Mouse (Mus musculus) heart, embryonic 16.5 days (tissue): ENCODE data around the gene Carns1. TPM values are rescaled to one million over a fixed set of nuclear protein-coding genes. Genes with fewer than 3 reads are reported as not detected.

Experiments
- ATAC-seq: fragments of 200-750 bp; cut with Nextera tagmentation; replicated peaks from 2 replicates; pipeline ENCODE4 v1.8.0; 2017; ENCODE audit warnings: moderate number of reproducible peaks; ENCODE audit not compliant: insufficient read depth, low FRiP score; ENCODE audit errors: extremely low read depth
- H3K27ac ChIP-seq: fragments of 300-500 bp; sonication (generic); 2 replicates; pipeline ENCODE4 v1.5.1; 2014; ENCODE audit warnings: mild to moderate bottlenecking, low read length, control low read depth, moderate library complexity
- H3K27me3 ChIP-seq: fragments of 300-500 bp; sonication (generic); 2 replicates; pipeline ENCODE4 v1.6.1; 2014; ENCODE audit warnings: low read length, mixed read lengths; ENCODE audit not compliant: control insufficient read depth, insufficient read depth
- H3K36me3 ChIP-seq: fragments of 300-500 bp; sonication (generic); 2 replicates; pipeline ENCODE4 v1.6.1; 2014; ENCODE audit not compliant: control insufficient read depth, insufficient read depth
- H3K4me1 ChIP-seq: fragments of 300-500 bp; sonication (generic); 2 replicates; pipeline ENCODE4 v1.6.1; 2014; ENCODE audit warnings: low read length, mixed read lengths; ENCODE audit not compliant: control insufficient read depth, insufficient read depth
- H3K4me2 ChIP-seq: fragments of 300-500 bp; sonication (generic); 2 replicates; pipeline ENCODE4 v1.6.1; 2014; ENCODE audit warnings: low read depth, mild to moderate bottlenecking, control low read depth, low read length
- H3K4me3 ChIP-seq: fragments of 300-500 bp; sonication (generic); 2 replicates; pipeline ENCODE4 v1.5.1; 2014; ENCODE audit warnings: mild to moderate bottlenecking, control low read depth, low read length
- H3K9ac ChIP-seq: fragments of 300-500 bp; sonication (generic); 2 replicates; pipeline ENCODE4 v1.6.1; 2014; ENCODE audit warnings: low read length, control low read depth
- H3K9me3 ChIP-seq: fragments of 300-500 bp; sonication (generic); replicated peaks from 2 replicates; pipeline ENCODE4 v1.6.1; 2016; ENCODE audit warnings: low read length; ENCODE audit not compliant: control insufficient read depth
- WGBS: fragments of 180-500 bp; shearing (Covaris S2); extraction: QIAGEN DNeasy Blood & Tissue Kit; methylation state at CpG from one replicate; pipeline ENCODE4 v1.1.7; 2014; 5-methylcytosine and 5-hydroxymethylcytosine counted together
- polyA plus RNA-seq: library from polyadenylated mRNA; unstranded; fragments of >200 nt; fragmentation: Nextera tagmentation; extraction: Ambion mirVana; gene quantifications from 2 replicates; pipeline ENCODE4 v1.2.1, GENCODE M21; 2015

The Carns1 gene
- polyA plus RNA-seq, 1 experiment from 2014 or later, result 15.9 TPM

DNA sequence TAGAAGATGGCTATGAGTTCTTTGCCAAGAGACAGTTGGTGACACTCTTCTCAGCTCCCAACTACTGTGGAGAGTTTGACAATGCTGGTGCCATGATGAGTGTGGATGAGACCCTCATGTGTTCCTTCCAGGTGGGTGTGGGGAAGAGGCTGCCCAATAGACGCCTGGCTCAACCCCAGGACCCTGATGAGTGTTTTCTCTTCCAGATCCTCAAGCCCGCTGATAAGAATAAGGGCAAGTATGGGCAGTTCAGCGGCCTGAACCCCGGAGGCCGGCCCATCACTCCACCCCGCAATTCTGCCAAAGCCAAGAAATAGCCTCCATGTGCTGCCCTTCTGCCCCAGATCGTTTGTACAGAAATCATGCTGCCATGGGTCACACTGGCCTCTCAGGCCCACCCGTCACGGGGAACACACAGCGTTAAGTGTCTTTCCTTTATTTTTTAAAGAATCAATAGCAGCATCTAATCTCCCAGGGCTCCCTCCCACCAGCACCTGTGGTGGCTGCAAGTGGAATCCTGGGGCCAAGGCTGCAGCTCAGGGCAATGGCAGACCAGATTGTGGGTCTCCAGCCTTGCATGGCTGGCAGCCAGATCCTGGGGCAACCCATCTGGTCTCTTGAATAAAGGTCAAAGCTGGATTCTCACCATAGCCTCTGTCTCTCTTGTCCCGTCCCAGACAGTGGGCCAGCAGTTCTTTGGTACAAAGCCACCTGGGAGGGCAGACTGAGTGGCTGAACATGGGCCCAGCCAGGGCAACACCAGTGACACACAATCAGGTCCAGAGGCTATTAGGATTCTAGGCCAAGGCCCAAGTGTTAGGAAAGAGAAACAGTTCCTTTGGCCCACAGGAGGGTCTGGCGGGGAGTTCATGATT, 19.7 kb upstream of the Carns1 start:
- no peak overlapping the region for H3K4me2 ChIP-seq
- peaks cover 38% of the 10 kb centered on the region for H3K36me3 ChIP-seq
- no peak overlapping the region for H3K27ac ChIP-seq
- no peaks in the 10 kb centered on the region for H3K27me3 ChIP-seq
- H3K9ac ChIP-seq, result no peak overlapping the region
- 73% methylated on average over 12 of the region's 12 CpGs for WGBS
- H3K4me3 ChIP-seq, result no peak overlapping the region
- H3K4me1 ChIP-seq, result peaks cover 28% of the 10 kb centered on the region
- no peaks in the 10 kb centered on the region for H3K9me3 ChIP-seq
- no peak for ATAC-seq

DNA sequence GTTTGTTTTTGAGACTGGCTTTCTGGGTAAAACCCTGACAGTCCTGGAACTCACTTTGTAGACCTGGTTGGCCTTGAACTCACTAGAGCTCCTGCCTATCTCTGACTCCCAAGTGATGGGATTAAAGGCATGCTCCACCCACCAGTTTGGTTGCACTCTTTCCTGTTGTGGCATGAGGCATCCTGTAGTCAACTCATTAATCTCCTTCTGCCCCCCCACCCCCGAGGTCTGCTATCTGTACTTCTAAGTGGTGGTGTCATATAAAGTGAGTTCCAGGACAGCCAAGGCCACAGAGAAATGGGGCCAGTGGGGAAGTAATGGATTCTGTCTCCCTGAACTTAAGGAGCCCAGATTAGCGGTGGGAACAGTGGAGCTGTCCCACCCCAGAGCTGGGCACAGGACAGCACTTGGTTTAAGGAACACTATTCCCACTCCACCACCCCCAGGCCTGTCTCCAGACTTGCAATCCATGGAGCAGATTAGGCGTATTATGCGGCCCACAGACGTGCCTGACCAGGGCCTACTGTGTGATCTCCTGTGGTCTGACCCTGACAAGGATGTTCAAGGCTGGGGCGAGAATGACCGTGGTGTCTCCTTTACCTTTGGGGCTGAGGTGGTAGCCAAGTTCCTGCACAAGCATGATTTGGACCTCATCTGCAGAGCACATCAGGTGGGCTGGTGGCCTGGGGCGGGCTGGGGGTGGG, 18.9 kb upstream of the Carns1 start:
- ATAC-seq, result no peak
- no peak overlapping the region for H3K9ac ChIP-seq
- no peak overlapping the region for H3K4me2 ChIP-seq
- H3K27ac ChIP-seq, result no peak overlapping the region
- H3K9me3 ChIP-seq, result no peaks in the 10 kb centered on the region
- H3K27me3 ChIP-seq, result no peaks in the 10 kb centered on the region
- H3K4me3 ChIP-seq, result no peak overlapping the region
- peaks cover 27% of the 10 kb centered on the region for H3K4me1 ChIP-seq
- WGBS, result 76% methylated on average over 8 of the region's 8 CpGs
- H3K36me3 ChIP-seq, result peaks cover 34% of the 10 kb centered on the region

DNA sequence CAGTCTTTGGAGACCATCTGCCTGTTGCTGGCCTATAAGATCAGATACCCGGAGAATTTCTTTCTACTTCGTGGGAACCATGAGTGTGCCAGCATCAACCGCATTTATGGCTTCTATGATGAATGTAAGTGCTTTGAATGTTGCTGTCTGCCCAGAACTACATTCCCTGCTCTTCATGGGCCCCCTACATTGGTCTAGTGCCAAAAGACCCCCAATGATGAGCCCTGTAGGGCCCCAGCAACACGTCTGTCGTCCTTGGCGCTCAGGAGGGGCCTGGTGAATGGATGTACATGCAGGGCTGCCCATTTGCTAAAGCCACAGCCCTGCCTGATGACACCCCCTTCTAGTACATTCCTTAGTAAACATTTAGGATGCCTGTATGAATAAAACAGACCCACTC, 17.9 kb upstream of the Carns1 start:
- ATAC-seq, result no peak
- no peaks in the 10 kb centered on the region for H3K9me3 ChIP-seq
- WGBS, result 48% methylated on average over 6 of the region's 6 CpGs
- peak overlapping the region; percentile 96 for H3K27ac ChIP-seq
- H3K4me3 ChIP-seq, result peak overlapping the region; percentile 95
- peak overlapping the region; percentile 98 for H3K4me2 ChIP-seq
- H3K4me1 ChIP-seq, result peaks cover 27% of the 10 kb centered on the region
- H3K36me3 ChIP-seq, result peaks cover 34% of the 10 kb centered on the region
- H3K9ac ChIP-seq, result peak overlapping the region; percentile 99
- no peaks in the 10 kb centered on the region for H3K27me3 ChIP-seq

DNA sequence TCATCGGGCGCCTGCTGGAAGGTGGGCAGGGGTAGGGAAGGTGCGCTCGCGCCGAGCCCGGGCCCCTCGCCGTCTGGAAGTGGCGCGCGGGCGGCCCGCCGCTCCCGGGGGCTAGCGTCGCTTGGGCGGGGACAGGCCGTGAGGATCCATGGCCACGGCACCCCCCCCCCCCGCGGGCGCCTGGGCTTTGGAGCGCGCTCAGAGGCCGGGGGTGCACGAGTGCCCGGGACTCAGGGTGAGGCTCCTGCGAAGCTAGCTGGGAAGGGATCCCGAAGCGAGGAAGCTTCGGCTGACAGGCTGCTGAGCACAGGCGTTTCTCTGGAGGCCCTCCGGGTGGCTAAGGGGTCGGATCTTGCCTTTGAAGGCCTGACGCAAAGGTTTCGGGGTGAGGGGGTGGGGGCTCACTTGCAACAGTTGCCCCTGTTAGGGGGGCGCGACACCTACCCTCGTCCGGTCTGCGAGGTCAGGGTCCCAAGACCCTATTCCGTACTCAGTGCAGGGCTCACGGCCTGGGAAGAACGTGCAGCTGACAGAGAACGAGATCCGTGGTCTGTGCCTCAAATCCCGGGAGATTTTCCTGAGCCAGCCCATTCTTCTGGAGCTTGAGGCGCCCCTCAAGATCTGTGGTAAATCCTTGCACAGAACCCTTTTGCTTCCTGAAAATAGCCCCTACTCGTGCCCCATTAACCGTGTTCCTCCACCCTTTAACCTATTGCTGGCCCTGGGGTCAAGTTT, 17.1 kb upstream of the Carns1 start:
- under 1% methylated on average over 52 of the region's 52 CpGs for WGBS
- Histone ChIP-seq H3K9me3 (no peaks in the 10 kb centered on the region), H3K36me3 (peaks cover 32% of the 10 kb centered on the region), H3K4me1 (peaks cover 32% of the 10 kb centered on the region), H3K9ac (peak overlapping the region; percentile 99), H3K27ac (peak overlapping the region; percentile 96), H3K4me3 (peak overlapping the region; percentile 95), H3K27me3 (no peaks in the 10 kb centered on the region), H3K4me2 (peak overlapping the region; percentile 98)
- peak; percentile 30 for ATAC-seq

DNA sequence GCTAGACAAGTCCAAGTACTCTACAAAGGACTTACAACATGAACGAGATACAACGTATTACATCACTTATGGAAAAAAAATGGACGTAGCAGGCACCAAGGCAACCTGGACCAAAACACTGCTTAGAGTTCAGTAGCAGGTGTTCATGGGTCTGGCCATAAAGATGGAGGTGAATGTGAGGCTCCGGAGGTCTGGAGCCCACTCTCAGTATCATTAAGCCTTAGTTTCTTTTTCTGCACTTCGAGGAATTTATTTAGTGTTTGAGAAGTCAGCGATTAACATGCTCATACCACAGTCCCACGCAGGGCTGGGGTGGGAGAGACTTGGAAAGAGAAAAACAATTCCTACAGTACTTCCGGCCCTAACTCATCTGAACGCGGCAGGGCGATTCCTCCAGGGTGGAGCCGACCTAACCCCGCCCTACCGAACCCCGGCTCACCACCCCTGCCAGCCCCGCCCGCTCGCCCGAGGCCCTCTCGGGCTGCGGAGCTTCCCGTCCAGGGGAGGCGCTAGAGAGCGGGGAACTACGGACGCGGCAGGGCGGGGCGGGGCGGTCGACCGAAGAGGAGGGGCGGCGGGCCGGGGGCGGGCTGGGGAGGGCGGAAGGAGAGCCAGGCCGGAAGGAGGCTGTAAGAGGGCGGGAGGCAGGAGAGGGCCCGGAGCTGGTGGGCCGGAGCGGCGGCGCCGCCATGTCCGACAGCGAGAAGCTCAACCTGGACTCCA, 16.4 kb upstream of the Carns1 start, which contains the start of gene Ppp1ca:
Ppp1ca (plus strand) TSS at position 538 of the 723 bp plus-strand sequence.
- peak within 1 kb of the TSS; percentile 99 for H3K9ac ChIP-seq
- peak within 1 kb of the TSS; percentile 96 for H3K27ac ChIP-seq
- H3K4me1 ChIP-seq, result peaks cover 39% of the 10 kb centered on the region
- H3K9me3 ChIP-seq, result no peaks in the 10 kb centered on the region
- no peaks in the 10 kb centered on the region for H3K27me3 ChIP-seq
- H3K4me3 ChIP-seq, result peak within 1 kb of the TSS; percentile 95
- H3K36me3 ChIP-seq, result peaks cover 30% of the 10 kb centered on the region
- peak; percentile 92 for ATAC-seq
- 5% methylated on average over 42 of the region's 47 CpGs for WGBS
- H3K4me2 ChIP-seq, result peak within 1 kb of the TSS; percentile 98

DNA sequence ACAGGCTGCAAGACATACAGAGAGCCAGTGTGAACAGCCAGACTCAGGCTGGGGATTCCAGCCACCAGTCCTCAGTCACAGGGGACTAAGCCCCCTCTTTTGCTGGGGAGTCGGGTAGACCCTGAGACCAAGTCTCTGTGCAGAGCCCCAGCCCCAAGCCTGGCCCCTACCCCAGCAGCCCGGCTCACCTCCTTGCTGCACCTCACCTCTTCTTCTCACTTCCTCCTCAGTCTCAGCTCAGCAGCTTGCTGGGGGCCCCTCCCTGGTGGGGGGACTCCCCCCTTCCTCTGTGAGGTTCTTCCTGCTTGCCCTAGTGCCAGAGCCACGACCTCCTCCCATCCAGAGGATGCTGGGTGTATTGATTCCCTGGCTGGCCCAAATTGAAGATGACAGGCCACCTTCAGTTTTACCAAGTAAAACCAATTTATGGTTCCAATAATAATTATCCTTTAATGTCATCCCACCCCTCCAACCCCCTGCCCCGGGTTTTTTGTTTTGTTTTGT, 15.6 kb upstream of the Carns1 start, which contains the start of gene Tbc1d10c:
Tbc1d10c (minus strand) TSS at position 454 of the 504 bp plus-strand sequence.
- Histone ChIP-seq H3K4me1 (peaks cover 41% of the 10 kb centered on the region), H3K4me2 (peak within 1 kb of the TSS; percentile 98), H3K27ac (peak within 1 kb of the TSS; percentile 96), H3K4me3 (peak within 1 kb of the TSS; percentile 95), H3K9me3 (no peaks in the 10 kb centered on the region), H3K9ac (peak within 1 kb of the TSS; percentile 99), H3K36me3 (peaks cover 27% of the 10 kb centered on the region), H3K27me3 (no peaks in the 10 kb centered on the region)
- 39% methylated on average over 4 of the region's 4 CpGs for WGBS
- ATAC-seq, result no peak

DNA sequence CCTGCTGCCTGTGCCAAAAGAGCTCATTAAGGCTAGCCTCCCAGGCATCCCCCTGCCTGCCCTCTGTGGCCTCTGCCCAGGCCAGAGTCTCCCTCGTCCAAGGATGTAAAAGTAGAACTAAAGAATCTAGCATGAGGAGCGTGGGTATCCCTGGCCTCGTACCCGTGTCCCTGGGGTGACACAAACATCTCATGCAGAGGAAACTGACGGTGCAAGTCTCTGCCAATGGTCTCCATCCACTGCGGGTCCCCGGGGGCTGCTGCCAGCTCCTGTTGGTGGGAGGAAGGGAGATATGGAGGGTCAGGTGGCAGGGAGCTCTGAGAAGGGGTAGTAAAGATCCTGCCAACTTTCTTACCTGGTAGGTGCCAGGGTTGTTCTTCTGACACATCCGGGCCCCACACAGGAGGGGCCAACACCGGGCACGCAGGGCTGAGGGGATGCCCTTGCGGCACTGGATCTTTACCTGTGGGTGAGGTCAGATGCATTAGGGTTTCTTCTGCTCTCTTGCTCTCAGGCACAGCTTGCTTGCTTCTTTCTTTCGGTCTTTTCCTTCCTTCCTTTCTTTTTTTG, 13.9 kb upstream of the Carns1 start:
- no peak overlapping the region for H3K4me2 ChIP-seq
- no peak overlapping the region for H3K27ac ChIP-seq
- no peak overlapping the region for H3K9ac ChIP-seq
- ATAC-seq, result no peak
- H3K36me3 ChIP-seq, result peaks cover 10% of the 10 kb centered on the region
- no peaks in the 10 kb centered on the region for H3K27me3 ChIP-seq
- no peak overlapping the region for H3K4me3 ChIP-seq
- WGBS, result 84% methylated on average over 12 of the region's 12 CpGs
- H3K9me3 ChIP-seq, result no peaks in the 10 kb centered on the region
- peaks cover 45% of the 10 kb centered on the region for H3K4me1 ChIP-seq

DNA sequence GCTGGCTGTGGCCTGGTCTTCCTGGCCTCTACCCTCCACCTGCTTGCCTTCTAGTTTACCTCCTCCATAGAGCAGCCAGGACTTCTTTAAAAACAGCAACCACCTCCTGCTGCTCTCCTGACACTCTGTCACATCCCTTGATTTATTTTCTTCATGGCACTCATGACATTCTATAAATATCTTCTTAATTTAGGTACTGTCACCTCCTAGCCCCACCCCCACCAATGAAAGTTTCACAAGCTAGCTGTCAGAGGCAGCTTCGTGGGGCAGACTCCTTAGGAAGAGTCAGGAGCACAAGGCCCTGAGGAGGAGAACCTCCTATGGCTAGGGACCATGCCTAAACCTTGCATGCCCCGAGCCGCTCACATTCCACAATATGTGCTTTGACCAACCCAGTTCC, 12.0 kb upstream of the Carns1 start:
- Histone ChIP-seq H3K9ac (peak overlapping the region; percentile 34; the same call in 1 of the 2 replicates), H3K4me1 (peaks cover 32% of the 10 kb centered on the region), H3K9me3 (no peaks in the 10 kb centered on the region), H3K4me3 (no peak overlapping the region), H3K27me3 (no peaks in the 10 kb centered on the region), H3K4me2 (peak overlapping the region; percentile 18), H3K27ac (peak overlapping the region; percentile 54), H3K36me3 (no peaks in the 10 kb centered on the region)
- 58% methylated on average over 3 of the region's 3 CpGs for WGBS
- no peak for ATAC-seq
